Mouse (Mus musculus): ENCODE data around the gene Atp8a1.

Gene Atp8a1

DNA sequence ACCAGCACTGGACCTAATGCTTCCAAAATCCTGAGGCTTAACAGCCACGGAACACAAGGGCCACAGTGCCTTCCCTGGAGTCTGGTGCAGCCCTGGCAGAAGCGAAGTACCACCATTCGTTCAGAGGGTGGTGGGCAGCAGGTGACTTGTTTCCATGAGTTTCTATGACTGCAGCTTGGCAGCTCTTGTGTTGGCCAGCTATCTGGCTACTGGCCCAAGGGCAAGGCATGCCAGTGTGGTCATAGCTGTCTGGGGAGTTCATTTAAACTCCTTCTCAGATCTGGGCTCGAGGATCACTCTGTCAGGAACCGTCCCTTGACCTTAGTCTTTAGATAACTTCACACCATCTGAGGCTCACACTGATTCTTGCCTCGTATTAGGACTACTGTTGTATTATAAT is 89.1 kb downstream of the Atp8a1 start:
- peak; percentile 27 for DNase-seq

DNA sequence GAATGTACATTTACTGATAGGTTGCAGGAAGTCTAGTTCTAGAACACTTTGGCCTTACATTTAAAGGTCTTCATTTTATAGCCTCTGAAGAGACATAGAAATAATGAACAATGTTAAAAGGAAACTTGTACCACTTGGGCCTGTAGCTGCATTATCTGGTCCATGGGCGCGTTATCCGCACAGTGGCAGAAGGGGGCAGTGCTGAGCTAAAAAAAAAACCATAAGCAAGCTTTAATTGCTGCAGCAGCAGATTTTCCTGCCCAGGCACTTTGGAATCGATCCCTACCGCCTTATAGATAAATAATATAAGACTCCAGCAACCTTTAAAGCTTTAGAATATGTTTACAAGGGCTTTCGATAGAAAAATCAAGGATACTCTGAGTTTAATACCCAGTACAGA is 91.1 kb downstream of the Atp8a1 start:
- DNase-seq = peak; percentile 27

DNA sequence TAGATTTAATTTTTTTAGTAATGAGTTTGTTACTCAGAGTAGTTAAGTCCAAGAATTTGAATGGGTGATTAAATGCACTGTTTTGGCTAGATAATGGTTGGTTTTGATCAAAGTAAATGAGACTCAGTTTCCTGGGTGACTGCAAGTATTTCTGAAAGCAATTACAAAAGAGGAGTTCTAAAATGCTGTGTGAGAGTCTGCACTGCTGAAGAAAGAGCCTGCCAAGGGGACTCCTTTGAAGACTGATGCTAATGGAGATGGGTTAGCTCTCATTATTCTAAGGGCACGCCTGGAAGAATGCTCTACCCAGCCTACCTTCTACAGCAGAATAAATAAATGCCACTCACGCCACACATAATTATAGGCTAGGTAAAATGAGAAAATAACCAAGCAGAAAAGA is 94.2 kb downstream of the Atp8a1 start:
- DNase-seq = no peak

DNA sequence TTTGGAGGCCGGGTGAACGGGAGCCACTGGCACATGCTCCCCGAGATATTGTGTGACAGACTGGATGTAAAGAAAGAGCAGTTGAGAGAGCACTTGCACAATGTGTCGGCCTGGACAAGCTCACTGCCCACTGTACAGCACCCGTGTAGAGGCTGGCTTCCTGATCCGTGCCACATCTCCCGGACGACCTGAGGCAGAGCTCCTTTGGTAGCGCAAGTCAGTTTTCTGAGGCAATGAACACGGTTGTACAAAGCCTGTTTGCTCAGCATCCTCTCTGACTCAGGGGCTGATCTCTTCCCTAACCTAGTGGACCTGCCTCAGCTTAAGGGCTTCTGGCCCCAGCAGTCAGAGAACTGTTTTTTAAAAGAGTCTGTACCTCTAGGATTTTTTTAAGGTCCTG is 94.6 kb downstream of the Atp8a1 start:
- DNase-seq = no peak

DNA sequence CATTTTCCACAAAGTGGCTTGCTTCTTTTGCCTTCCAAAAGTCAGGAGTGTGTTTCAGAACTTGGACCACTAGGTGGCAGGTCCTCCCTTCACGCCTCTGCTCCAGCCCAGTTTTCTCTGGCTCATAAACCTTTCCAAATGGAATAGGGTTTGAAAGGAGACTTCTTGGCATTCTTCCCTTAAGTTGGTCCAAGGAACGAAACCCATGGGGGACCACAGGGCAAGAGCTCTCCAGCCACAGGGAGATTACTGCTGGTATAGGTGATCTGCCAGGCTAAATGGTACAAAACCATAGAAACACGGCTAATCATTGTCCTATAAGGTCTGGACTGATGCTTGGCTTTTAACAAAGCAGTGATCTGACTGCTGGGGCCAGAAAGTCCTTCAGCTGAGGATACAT is 95.2 kb downstream of the Atp8a1 start:
- peak; percentile 62 for DNase-seq

DNA sequence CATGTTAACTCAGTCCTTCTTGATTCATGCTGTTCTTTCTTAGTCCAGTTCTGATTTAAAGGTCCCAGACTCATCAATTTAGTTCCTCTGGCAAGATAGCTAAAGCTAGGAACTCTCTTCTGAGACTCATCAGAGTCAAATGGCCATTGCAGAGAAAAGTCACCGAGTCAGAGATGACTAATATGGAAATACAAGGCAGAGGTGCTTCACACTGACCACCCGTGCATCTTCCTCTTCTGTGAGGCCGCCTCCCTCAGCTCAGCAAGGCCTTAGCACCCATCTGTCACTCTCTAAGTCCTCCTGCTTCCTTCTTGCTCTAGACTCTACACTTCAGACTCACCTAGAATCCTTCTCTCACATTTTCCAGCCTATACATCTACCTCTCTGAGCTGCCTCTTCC is 108.0 kb downstream of the Atp8a1 start:
- no peak for DNase-seq

DNA sequence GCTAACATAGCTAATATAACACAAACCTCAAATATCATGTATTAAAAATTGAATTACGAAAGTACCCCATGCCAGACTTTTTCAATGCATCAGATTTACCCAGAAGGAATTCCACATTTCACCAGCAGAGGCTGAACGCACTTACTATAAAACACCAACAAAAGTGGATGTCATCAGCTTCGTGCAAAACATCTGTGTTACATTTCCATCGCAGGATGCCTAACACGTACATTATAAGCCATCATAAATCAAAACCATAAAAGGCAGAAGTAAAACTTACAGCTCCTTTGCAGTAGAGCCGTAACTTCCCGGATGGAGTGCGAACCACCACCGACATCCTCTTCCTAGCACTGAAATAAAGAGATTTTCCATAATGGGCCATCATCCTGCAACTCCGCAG is 109.1 kb downstream of the Atp8a1 start:
- DNase-seq = no peak

DNA sequence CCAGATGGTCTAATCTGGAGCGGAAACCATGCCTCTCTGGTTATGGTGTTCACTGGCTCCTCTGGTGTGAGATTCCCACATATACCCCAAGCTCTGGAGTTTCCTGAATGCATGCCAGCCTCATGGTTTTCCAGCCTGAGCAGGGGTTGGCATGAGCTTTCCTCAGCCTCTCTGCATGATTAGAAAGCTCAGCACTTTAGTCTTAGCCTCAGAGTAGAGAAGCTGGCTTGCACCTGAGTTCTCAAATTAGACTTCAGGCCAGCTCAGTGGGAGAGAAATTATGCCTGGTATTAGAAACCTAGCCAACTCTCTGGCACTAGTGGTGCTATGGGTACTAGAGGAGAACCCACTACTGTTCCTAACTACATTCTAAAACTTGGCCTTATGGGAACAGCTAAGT is 111.5 kb downstream of the Atp8a1 start:
- DNase-seq = peak; percentile 31

DNA sequence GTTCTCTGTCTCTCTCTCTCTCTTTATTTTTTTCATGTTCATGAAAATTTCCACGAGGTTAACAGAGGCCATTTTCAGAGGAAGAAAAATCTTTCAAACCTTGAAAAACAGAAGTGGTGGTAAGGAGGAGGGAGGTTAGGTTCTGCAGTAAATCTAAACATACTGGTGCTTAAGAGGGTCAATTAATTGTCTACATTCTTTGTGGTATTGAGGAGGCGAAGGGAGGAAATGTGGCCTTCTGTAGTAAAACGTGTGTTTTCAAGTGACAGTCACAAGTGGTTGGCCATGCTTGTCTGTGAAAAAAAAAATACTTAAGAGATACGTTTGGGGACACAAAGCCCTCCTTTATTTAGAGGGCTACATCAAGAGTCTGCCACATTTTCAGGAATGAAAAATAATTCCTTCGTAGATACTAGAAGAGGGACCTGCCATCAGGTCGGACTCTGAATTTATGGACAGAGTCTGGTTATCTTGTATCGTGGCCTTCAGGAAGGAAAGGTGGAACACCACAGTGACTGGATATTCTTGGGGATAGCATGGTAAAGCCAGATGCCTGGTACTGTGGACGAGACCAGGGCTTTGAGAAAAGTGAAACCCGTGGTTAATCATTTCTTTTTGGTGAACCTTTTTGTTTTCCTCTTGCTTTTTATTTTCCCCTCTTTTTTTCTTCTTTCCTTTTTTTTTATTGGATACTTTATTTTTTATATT is 113.5 kb downstream of the Atp8a1 start:
- DNase-seq = no peak

DNA sequence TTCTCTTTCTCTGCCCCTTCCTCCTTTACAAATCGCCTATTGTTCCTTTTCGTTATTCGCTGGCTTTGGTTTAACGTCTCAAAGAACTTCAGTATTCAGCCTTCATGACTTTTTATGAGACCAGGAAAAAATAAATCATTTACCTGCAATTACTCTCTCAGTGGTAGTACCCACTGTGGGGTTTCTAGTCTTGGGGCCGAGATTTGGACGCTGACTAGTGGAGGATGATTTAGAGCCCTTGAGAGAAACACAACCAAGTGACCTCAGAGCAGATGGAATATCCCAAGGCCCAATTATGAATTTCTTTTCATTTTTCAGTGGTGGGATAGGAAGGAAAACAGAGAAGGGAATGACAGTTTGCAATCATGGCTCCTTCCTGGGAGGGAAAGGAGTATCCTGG is 114.1 kb downstream of the Atp8a1 start:
- no peak for DNase-seq

DNA sequence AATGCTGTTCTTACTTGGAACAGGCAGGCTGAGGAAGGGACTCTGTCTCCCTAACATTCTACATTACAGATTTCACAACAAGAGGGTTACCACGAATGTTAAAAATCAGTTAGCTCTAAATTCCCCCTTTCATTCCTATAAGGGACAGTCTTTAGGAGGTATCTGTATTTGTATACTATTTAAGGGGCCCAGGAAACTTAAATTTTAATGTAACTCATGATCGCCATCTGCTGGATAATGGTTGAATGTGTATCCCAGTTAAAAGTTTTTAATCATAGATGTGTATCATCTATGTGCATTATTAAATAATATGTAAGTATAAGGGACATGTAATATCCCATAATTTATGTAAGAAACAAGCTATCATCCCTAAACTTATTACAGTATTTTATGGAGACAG is 119.5 kb downstream of the Atp8a1 start:
- DNase-seq = no peak

DNA sequence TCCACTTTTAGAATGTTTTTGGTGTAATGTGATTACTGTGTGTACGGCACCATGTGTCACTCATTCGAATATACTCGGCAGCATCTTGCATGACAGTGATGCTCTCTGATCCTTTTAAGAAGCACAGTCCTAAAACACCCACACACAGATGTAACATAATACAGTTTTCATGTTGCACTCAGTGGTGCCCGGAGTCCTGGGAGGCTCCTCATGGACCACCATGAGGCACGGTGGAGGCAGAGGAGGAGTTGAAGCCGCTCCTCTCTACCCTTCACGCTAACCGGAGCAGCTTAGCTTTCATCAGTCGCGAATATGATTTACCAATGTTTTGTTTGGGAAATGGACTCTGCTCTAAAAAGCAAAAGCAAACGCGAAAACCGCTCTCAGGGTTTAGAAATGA is 120.4 kb downstream of the Atp8a1 start:
- no peak for DNase-seq

DNA sequence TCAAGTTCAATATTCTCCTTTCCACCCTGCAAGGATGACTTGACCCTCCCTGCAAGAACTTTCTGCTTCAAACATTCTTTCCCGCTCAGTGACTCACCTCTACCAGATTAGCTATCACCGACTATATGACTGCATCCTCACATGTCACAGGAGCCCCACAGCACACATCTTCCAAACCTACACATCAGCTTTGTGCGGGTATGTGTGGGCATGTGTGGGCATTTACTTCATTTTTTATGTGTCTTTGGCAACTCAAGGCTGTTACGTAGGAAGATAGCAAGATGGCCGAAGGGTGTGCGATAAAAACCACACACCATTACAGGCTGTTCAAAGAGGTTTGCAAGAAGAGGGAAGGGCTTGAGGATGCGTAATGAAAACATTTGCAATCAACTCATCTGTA is 145.6 kb downstream of the Atp8a1 start:
- no peak for DNase-seq

DNA sequence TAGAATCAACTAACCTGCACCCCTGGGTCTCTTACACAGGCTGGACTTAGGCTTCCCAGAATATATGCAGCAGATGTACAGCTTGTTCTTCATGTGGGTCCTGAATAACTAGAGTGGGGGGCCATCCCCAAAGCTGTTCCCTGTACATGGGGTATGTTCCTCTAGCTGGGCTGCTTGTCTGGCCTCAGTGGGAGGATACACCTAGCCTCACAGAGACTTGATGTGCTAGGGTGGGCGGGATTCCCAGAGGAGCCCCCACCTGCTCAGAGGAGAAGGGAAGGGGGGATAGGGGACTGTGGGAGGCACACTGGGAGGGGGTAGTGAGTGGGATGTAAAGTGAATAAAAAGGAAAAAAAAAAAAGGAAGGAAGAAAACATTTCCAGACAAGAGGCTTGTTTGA is 147.8 kb downstream of the Atp8a1 start:
- DNase-seq = no peak

DNA sequence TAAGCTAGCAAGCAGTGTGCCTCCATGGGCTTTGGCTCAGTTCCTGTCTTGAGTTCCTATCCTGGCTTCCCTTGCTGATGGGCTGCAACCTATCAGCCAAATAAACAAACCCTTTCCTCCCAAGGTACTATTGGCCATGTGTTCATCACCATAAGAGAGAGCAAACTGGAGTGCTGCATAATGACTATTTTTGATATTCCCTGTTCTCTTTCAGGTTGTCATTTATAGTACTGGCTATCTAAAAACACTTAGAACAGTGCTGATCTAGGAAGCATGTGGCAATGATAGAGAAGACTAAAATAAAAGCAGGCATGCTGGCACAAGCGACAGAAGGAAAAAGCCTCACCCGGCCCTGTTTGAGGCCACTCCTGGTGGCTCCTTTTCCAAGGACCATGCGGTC is 149.1 kb downstream of the Atp8a1 start:
- DNase-seq = no peak

DNA sequence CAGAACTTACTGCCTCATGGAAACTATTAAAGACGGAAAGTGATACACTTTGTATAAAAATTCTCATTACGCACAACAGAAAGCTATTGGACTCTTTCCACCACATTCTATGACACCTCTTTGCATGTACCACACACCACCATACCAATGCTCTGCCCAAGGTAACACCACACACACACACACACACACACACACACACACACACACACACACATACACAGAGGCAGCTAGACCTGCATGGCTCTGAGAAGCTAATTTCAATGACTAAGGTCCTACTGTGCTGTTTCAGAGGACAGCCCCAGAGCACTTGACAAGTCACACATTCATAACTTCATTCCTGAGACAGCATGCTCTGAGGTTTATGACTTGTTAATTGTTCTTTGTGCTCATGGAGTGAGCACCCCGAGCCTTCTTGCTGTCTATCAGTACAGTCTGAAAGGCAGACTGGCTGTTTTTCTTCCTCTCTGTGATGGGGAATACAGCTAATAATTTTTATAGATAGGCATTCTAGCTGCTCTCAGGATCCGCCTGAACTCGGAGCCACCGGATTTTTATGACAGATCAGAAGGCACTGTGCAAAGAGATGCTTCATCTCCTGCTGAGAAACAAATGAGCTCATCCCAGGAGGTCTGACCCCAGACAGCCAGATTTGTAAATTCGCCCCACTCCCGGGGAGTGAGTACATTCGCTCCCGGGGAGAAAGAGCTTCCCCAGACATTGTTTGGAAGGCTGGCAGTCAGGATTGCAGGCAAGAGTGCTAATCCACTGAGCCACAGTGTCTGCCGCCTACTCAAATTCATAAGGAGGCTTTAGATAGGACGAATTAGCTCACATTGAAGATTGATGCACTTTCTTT is 150.3 kb downstream of the Atp8a1 start:
- peak; percentile 34 for DNase-seq

DNA sequence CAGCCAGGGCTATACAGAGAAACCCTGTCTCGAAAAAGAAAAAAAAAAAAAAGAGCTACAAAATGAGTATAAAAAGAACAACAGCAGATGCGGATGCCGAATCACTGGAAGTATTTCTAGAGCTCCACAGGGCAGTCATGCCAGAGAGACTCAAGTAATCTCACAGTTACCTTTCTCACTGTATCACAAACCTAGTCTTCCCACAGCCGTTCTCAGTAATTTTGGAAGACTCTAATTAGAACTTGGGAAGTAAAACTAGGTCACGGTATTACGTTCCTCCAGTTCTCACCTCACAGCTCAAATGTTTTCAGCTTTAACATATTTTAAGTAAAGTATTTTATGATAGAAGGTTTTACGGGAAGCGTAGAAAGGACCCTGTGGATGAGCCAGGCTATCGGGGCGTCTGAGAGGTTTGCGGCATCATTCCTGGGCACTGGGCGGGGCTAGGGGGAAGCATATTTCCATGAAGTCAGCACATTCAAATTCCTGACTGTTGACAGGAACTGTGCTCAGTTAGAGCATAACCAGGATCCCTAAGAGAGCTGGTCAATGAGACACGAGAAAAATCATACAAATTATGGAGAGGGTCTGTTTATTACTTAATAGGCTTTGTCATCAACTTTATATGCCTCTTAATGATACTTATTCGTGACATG is 152.1 kb downstream of the Atp8a1 start:
- DNase-seq = no peak

DNA sequence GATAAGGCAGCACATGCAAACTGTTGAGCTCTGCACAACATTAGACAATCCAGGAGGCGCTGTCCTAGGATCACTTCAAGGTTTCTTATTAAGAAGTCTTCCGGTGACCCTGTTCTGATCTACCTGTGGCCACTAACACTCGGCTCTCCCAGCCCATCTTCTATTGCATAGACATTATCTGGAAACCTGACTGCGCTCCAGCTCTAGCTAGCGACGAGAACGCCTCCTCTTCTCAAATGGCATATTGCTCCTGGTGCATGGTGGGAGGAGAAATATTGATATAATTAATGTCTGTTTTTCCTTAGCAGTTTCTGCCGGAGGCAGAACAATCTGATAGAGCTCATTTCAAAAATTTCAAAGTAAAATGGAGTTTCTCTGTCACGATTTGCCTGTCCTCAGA is 156.9 kb downstream of the Atp8a1 start:
- no peak for DNase-seq

DNA sequence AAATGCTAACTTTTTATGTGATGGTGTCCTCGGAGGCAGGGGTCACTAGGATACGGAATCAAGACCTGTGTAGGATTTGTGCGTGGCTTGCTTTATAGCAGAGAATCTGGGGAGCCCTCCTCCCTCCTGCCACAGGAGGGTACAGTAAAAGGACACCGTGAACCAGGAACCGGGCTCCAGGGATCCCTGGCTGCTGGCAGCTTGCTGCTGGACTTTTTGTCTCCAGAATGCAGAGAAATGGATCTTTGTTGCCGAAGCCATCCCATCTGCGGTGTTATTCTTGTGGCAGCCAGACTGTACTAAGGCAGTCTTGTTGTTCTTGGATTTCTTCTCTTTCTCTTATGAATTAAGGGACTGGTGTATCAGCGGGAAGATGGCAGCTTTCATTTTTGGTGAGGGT is 159.2 kb downstream of the Atp8a1 start:
- no peak for DNase-seq

DNA sequence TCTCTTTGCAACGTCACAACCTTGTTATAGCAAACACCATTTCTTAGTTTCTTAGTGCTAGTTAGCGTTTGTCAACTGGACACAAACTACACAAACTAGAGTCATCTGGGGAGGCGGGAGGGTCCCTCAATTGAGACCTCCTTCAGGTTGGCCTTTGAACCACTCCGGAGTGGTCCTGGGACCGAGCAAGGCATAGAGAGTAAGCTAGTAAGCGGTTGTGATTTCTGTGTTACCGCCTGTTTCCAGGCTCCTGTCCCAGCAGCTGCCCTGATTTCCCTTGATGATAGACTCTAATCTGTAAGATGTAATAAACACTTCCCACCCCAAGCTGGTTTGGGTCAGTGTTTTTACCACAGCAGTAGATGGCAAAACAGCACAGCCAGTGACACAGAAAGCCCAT is 161.3 kb downstream of the Atp8a1 start:
- DNase-seq = no peak

DNA sequence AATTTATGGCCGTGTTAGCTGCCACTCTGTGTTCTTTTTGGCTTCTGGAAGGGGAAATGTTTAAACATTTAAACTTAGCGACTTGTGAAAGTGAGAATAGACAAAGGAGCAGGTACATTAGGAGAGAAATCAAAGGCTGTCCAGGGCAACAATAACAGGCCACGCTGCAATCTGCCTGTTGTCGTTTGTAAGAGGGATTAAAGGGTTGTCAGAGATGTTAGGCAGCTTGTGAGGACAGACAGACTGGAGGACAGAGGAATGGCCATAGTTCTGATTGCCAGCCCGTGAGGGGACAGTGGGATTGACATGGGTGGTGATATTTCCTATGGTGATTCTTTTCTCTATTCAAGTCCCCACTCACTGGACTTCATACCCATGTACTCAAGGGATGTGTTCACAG is 161.8 kb downstream of the Atp8a1 start:
- DNase-seq = no peak

DNA sequence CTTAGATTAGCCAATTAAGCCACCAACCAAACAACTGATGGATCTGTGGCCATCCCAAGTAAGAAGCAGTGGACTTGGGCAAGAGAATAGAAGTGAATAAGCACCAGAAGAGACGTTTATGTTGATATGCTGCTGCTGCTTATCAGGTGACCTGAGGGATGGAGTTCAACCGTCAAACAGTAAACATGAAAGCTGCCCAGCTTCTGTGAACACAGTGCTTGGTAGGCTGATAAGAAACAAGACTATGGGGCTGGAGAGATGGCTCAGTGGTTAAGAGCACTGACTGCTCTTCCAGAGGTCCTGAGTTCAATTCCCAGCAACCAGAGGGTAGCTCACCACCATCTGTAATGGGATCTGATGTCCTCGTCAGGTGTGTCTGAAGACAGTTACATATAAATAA is 168.4 kb downstream of the Atp8a1 start:
- DNase-seq = no peak

DNA sequence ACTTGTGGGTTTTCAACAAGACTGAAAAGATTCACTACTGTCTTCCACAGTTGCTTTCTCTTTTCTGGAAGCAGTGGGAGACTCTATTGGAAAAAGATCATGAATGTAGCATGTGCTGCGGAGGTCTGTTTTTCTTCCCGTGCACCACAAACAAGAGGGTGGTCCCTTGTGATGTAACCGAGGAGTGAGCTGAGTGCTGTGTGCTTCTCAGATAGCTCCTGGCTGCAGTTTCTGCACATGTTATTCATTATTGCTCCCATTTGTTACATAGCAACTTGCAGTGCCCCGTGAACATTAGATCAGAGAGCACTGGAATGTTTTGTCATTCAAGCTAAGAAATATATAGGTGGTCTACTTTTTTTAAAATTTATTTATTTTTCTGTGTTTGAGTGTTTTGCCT is 174.2 kb downstream of the Atp8a1 start:
- no peak for DNase-seq

DNA sequence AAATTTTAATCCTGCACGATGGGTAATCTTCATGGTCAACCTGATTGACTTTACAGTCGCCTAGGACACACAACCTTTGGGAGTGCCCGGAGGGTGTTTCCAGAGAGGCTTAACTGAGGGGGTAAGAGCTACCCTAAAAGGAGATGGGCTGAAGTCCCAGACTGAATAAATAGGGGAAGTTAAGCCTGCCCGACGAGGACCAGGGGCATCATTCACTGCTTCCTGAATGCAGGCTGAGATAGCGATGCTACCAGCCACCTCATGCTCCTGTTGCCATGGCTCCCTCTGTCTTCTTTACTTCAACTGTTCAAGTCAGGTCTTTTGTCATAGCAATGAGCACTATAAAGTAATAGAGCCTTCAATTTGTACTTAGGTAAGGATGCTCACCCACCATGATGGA is 177.1 kb downstream of the Atp8a1 start:
- no peak for DNase-seq

Data from cerebellum, adult 11-12 months (tissue).